Mouse (Mus musculus) E14TG2a.4 (cell line): ENCODE measurements around the gene D930020B18Rik.

ENCODE experiments used
- CTCF ChIP-seq: conservative IDR thresholded peaks from 2 replicates; pipeline ENCODE4 v1.5.1; 2014; ENCODE audit warnings: low read length
- POU5F1 ChIP-seq: IDR thresholded peaks from 2 replicates; pipeline ENCODE4 v1.6.1; 2014; ENCODE audit warnings: low read length, borderline replicate concordance

DNA sequence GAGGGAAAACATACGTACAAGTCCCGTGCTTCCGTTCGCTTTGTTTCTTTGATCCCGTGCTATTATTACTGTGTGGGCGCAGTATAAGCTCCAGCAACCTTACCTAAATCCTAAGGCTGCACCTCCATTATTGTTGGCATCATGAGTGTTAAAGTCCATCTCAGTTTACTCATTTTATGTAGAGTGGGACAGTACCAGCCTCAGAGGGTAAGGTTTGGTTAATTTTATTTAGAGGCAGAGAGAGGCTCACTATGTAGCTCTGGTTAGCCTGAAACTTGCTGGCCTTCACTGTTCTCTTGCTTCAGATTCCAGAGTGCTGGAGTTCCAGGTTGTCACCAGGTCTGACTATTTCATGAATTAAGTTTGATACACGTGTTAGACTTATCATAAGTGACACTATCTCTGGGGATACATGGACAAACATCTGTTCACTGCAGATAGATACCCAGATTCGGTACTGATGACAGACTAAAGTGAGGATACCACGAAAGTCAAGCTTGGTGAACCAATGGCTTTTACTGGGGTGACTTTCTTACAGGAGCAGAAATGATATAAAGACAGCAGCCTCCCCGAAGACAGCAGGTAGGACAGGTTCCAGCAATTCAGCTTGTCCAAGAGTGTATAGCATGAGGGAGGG is 14.1 kb upstream of the D930020B18Rik start:
- TF ChIP-seq CTCF (no peak), POU5F1 (no peak)
